Mouse (Mus musculus) cerebellum, adult 11 months (tissue): ENCODE data around the gene Tbc1d16.

Source experiments
- DNase-seq: peaks from one replicate; pipeline ENCODE4 v3.0.0; 2022

Gene Tbc1d16

DNA sequence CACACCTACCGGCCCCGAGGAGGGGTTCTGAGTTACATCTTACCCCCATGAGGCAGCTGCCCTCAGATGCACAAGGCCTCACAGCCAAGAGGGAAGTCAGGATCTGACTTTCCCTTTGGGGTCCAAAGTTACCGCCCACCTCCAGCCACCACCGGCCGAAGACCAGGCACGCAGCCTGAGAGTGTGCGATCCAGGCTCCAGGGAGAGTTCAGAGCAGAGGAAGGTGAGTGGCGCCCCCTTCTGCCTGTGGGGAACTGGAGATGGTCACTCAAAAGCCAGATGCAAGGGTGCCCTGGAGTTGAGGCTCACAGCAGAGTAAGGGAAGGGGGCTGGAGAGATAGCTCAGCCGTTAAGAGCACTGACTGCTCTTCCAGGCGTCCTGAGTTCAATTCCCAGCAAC lies 22.6 kb downstream of the Tbc1d16 start:
- DNase-seq: no peak

- DNase-seq: no peak
Observed at GRCm38 (mm10) chr11:119203423-119203822, 24.9 kb downstream of the Tbc1d16 start.

DNA sequence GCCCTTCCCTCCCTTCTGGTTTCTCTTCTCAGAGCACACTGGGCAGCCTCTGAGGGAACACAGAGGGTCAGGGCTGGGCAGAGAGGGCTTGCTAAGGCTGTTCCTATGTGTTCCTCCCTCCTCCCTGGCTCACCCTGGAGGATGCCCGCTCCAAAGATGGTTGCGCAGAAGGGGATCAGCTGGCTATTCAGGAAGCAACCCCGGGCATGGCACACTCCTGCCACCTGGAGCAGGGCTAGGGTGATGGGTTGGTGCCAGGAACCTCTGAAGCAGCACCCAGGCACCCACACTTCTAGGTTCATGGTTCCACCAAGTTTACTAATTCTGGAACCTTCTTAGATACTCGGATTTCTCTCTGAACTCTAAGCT lies 29.1 kb downstream of the Tbc1d16 start:
- DNase-seq: no peak

- peak; percentile 78 for DNase-seq
Observed at GRCm38 (mm10) chr11:119198564-119199232, 29.6 kb downstream of the Tbc1d16 start.

DNA sequence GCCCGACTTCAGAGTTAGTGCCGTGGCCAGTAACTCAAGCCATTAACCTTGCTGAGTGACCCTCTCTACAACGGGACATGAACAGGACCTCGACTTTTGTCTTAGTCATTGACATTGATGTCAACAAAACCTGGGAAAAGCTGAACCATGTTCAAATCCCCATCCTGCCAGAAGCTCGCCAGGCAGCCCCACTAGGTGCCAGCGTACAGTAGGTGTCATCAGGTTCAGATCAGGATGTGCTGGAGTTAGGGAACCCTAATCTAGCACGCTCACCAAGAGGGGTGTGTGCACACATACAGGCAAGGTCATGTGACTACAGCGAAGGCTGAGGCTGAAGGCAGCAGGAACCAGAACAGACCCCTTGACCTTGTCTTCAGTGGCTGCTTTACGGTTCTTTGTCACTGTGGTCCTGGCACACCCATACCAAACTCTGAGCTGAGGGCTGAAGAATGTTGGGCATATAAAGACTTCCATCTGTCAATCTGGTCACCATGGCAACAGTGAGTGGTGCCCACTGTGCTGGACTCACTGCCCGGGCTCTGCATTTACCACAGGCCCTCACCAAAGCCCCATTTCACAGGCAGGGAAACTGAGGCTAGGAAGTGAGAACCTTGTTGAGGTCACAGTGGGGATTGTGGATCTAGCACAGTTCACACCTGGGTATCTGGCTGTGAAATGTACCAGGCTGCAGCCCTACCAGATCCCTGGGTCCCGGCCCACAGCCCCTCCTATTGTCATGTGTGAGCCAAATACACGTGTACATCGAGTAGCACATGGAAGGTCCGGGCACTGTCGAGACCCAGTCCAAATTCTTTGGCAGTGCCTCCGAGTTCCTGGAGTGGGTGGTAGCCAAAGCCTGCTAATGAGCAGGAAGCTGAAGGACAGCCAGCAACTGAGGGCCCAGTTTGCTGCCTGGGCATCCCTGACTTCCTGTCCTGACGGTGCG lies 30.4 kb downstream of the Tbc1d16 start:
- DNase-seq: no peak

GRCm38 (mm10) chr11:119192605-119193004 lies 35.7 kb downstream of the Tbc1d16 start:
- DNase-seq: no peak

DNA sequence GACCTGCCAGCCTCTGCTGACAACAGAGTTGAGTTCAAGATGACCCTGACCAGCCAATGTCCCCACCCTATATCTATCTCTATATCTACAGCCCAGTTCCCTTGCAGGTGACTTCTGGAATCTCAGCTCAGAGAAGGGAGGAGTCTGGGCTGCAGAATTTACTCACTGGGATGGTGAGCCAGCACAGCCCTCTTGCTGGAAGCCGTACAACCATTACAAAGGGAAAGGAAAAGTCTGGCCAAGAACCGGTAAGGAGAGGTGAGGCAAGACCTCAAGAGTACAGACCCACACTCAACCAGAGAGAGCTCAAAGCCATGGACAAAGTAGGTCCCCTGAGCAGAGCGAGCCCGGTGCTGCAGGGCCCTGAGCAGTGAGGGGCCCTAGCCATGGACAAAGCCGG lies 36.1 kb downstream of the Tbc1d16 start:
- DNase-seq: no peak

GRCm38 (mm10) chr11:119191606-119192081 lies 36.7 kb downstream of the Tbc1d16 start:
- no peak for DNase-seq

DNA sequence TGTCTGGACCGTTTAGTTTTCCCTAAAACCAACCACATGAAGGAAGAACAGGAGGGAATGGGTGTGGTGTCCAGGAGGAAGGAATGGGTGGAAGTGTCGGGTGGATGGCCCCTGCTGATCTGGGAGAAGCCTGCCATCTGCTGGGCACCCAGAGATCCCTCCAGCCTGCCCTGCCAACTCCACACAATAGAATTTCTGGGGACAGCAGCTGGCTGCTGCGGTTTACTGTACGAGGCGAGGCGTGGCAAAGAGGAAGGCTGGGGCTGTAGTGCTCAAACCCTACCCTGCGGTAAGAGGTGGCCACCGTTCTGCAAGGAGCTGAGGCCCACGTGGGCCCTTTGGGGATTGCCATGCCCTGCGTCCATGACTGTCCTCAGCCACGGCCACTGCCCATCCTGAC lies 37.8 kb downstream of the Tbc1d16 start:
- DNase-seq: peak; percentile 66

- no peak for DNase-seq
Observed at GRCm38 (mm10) chr11:119189319-119189718, 39.0 kb downstream of the Tbc1d16 start.

- no peak for DNase-seq
Observed at GRCm38 (mm10) chr11:119188389-119188788, 39.9 kb downstream of the Tbc1d16 start.

DNA sequence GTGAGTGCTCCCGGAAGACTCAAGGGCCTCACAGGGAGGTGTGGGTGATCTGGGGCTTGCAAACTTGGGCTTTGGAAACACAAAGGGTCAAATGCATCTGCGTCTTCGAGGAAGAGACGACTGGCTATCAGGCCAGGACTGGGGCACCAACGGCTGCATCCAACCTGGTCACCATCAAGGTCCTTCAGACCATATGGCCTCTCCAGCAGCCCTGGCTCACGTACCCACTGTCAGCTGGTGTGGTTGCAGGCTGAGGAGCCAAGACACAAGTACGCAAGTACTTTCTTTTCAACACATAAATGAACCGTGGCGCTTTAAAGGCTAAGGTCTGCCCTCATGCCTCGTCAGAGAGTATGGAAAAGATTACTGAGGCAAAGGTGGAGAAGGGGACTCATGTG lies 40.5 kb downstream of the Tbc1d16 start:
- no peak for DNase-seq

GRCm38 (mm10) chr11:119186989-119187799 lies 41.1 kb downstream of the Tbc1d16 start:
- DNase-seq: peak; percentile 61

DNA sequence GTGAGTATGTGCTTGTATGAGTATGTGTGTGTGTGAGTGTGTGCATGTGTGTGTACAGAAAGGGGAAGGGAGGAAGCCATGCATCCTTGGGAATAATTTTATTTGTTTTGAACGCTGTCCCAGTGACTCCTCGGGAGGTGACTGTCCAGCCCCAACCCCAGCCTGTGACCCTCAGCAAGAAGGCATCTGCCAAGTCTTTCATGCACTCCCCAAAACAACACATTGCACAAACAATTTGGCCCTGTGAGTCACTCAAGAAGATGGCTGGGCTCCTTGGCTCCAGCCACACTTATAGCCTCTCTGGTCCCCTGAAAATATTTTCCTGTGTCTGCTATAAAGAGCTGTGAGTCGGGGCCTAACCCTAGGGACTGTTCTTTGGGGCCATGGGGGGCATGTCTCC lies 41.9 kb downstream of the Tbc1d16 start:
- DNase-seq: no peak

DNA sequence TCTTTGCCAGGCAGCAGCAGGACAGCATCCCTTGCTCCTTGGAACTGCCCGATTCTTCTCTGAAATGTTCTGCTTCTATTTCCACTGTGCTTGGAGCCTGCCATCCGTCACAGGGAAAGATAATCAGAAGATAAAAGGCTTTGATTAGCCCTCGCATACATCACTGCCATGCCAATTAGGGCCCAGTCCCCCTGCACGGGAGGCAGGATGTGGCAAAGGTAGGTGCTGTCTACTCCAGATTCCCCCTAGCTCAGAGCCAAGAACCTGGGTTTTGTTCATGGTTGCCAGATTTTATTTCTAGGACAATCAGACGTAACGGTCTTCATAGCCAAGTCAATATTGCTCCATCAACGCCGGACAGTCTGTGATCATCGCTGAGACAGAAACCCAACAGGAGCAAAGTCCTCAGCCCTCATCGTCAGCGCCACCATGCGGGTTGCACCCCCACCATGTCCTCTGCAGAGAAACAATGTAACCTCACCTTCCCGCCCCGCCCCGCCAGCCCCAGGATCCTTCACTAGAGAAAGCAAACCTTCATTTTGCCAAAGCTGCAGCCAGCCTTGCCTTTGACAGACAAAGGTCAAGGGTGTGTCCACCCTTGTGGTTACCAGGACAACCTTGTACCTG lies 44.5 kb downstream of the Tbc1d16 start:
- no peak for DNase-seq

GRCm38 (mm10) chr11:119181861-119182395 lies 46.4 kb downstream of the Tbc1d16 start:
- DNase-seq: no peak

DNA sequence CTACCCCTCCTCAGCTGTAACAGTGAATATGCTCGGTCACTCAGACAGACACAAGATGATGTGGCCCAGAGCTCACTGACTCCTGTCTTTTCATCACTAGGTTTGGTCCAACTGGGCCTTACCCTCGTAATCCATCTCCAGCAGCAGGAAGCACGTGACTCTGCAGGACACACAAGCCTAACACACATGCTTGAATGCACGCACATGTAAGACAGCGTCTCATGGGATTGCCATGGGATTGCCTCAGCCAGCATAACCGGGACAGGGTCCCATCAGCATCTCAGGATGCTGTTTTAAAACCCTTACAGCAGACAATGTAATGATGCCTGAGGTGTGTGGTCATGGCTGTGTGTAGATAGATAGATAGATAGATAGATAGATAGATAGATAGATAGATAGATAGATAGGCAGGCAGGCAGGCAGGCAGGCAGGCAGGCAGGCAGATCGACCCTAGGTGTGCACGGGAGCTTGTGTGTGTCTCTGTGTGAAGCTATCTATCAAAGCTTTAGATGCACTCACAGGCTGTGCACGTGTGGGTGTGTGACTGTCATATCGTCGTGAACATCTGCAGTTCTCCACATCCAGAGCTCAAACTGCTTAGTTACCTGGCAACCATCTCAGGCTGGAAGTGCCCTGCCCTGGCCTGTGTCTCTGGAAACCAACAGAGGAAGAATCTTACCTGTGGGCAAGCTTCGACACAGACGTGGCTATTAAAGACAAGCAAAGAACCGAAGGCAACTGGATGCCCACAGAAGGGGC lies 47.3 kb downstream of the Tbc1d16 start:
- no peak for DNase-seq

DNA sequence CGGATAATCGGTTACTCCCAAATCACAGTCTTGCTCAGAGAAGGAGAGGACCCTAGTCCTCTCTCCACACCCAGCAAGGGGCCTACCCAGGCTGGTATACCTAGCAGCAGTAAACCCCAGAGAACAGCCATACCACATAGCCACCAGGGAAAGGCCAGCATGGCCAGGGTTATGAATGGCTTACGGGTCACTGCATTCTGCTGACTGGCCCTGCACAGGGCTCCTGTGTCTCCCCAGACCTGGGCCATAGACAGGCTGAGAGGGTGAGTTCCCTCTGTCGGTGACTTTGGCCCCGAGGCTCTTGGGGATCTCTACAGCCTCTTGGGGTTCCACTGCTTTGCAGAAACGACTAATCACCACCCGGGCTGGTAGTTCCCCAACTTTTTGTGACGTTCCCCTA lies 50.0 kb downstream of the Tbc1d16 start:
- DNase-seq: no peak

DNA sequence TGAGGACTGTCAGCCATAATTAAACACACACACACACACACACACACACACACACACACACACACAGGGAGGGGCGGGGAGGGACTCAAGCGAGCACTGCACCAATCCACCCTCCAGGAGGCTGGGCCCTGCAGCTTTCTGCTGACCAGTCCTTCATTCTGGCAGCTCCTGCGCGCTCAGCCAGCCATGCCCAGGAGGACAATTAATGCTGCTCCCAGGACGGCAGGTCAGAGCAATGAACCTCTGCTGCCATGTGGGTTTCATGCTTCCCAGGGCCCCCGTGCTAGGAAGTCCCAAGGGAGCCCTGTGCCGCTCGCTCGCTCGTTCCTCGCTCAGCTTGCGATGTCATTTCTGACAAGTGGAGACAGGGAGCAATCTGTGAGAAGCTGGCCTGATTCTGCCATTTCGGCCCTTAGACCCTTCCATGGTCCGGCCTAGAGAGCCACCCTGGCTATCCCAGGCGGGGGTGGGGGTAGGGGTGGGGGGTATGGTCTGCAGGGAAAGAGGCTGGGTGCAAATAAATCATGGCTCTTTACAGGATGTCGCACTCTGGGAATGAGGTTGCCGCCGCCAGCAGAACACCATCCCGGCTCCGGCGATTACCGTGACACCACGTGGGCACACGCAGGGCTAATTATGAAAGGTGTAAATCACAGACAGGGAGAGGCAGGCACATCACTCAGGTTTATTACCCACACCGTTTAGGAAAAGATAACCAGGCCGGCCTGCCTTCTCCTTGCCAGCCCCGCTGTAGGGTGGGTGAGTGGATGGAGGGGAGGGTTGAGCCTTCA lies 51.7 kb downstream of the Tbc1d16 start:
- no peak for DNase-seq

- DNase-seq: no peak
Observed at GRCm38 (mm10) chr11:119171588-119171987, 56.7 kb downstream of the Tbc1d16 start.

DNA sequence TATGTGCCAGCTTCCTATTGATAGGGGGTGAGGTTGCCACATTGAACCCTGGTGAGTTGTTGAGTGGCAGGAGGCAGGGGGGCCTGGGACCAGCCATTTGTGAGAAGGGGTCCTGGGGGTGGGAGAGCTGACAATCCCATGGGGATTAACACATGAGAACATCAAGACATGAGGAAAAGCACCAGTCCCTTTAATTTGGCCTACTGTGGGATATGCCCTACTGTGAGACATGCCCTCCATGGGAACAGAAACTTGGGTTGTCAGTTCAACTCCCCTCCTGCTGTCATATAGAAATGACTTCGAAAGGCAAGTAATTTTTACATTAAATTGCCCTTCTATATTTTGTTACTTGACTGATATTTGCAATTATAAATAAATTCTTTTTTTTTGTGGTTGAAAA lies 59.4 kb downstream of the Tbc1d16 start:
- no peak for DNase-seq
